9 mouse cellular contexts compared by ENCODE assay signal in genomic region chr7:70823020-70823419, GRCm38 (mm10).
DNase-seq lines count a peak whose midpoint lies in the region; ATAC-seq lines count a peak whose summit lies in the region.
"Had no signal": no experiment of that assay in that cellular context is flagged by ENCODE, and none has a peak within 500 bp of the region (broad histone marks: within the 10 kb centered on the region; RNA-seq: fewer than 3 reads in every experiment).

No protein-coding gene starts in this region.

- H3K27me3 ChIP-seq in hindbrain, embryonic 10.5 days (ENCODE audit: insufficient read depth, poor library complexity, severe bottlenecking) = no peaks in the 10 kb centered on the region
- no peaks in the 10 kb centered on the region for H3K27me3 ChIP-seq in hindbrain, embryonic 11.5 days (ENCODE audit: control insufficient read depth, insufficient read depth, low read length)
- H3K27me3 ChIP-seq in embryonic facial prominence, embryonic 10.5 days (replicated peaks; ENCODE audit: low read depth, poor library complexity, severe bottlenecking) = no peaks in the 10 kb centered on the region; the same call in 1 of the 2 replicates
- no peaks in the 10 kb centered on the region; the same call in 1 of the 2 replicates for H3K27me3 ChIP-seq in hindbrain, embryonic 14.5 days (ENCODE audit: control insufficient read depth, insufficient read depth, low read length)
- peaks cover 14% of the 10 kb centered on the region for H3K27me3 ChIP-seq in limb, embryonic 10.5 days (ENCODE audit: low read depth, poor library complexity, severe bottlenecking)

- no peak for DNase-seq in hindbrain, embryonic 10.5 days (ENCODE audit: low spot score)
- no peak for DNase-seq in hindbrain, embryonic 11.5 days (ENCODE audit: low spot score)
- DNase-seq in embryonic facial prominence, embryonic 10.5 days (ENCODE audit: low spot score) = peak; percentile 60
- peak; percentile 38 for DNase-seq in hindbrain, embryonic 14.5 days (ENCODE audit: low spot score)
- DNase-seq in limb, embryonic 10.5 days (ENCODE audit: low spot score) = peak; percentile 34
- DNase-seq in layer of hippocampus, adult 11-12 months (ENCODE audit: low spot score) = no peak

- H3K36me3 ChIP-seq in hindbrain, embryonic 10.5 days = no peaks in the 10 kb centered on the region
- H3K36me3 ChIP-seq in hindbrain, embryonic 11.5 days (ENCODE audit: control insufficient read depth, insufficient read depth, low read length) = no peaks in the 10 kb centered on the region
- no peaks in the 10 kb centered on the region for H3K36me3 ChIP-seq in embryonic facial prominence, embryonic 10.5 days (replicated peaks)
- no peaks in the 10 kb centered on the region for H3K36me3 ChIP-seq in hindbrain, embryonic 14.5 days (replicated peaks; ENCODE audit: control insufficient read depth, insufficient read depth)
- no peaks in the 10 kb centered on the region for H3K36me3 ChIP-seq in limb, embryonic 10.5 days

- no peak overlapping the region for H3K4me2 ChIP-seq in hindbrain, embryonic 11.5 days (replicated peaks; ENCODE audit: low read depth, low read length)
- H3K4me2 ChIP-seq in hindbrain, embryonic 14.5 days (replicated peaks) = peak overlapping the region; percentile 25
- H3K4me2 ChIP-seq: liver, embryonic 11.5 days had no signal

- 0 out of 2 replicates have a peak overlapping the region, but pooled peaks have one; percentile 9 for H3K27ac ChIP-seq in hindbrain, embryonic 10.5 days
- no peak overlapping the region for H3K27ac ChIP-seq in hindbrain, embryonic 11.5 days (ENCODE audit: low read depth, low read length)
- H3K27ac ChIP-seq in embryonic facial prominence, embryonic 10.5 days (replicated peaks) = peak overlapping the region; percentile 51
- H3K27ac ChIP-seq in hindbrain, embryonic 14.5 days = no peak overlapping the region
- H3K27ac ChIP-seq in limb, embryonic 10.5 days = peak overlapping the region; percentile 61

- no peaks in the 10 kb centered on the region for H3K9me3 ChIP-seq in hindbrain, embryonic 10.5 days
- no peaks in the 10 kb centered on the region for H3K9me3 ChIP-seq in hindbrain, embryonic 11.5 days (ENCODE audit: control insufficient read depth, low read length)
- H3K9me3 ChIP-seq in embryonic facial prominence, embryonic 10.5 days = no peaks in the 10 kb centered on the region
- no peaks in the 10 kb centered on the region for H3K9me3 ChIP-seq in hindbrain, embryonic 14.5 days (ENCODE audit: control insufficient read depth, low read length)
- no peaks in the 10 kb centered on the region for H3K9me3 ChIP-seq in limb, embryonic 10.5 days (replicated peaks)

- H3K4me3 ChIP-seq in hindbrain, embryonic 10.5 days = no peak overlapping the region
- no peak overlapping the region for H3K4me3 ChIP-seq in hindbrain, embryonic 11.5 days (ENCODE audit: low read depth, low read length)
- H3K4me3 ChIP-seq in embryonic facial prominence, embryonic 10.5 days = peak overlapping the region; percentile 28; the same call in 1 of the 2 replicates
- H3K4me3 ChIP-seq in hindbrain, embryonic 14.5 days (replicated peaks; ENCODE audit: low read length) = no peak overlapping the region
- peak overlapping the region; percentile 30 for H3K4me3 ChIP-seq in limb, embryonic 10.5 days

- WGBS in hindbrain, embryonic 10.5 days = 62% methylated on average over 11 of the region's 11 CpGs
- WGBS in hindbrain, embryonic 11.5 days = 58% methylated on average over 11 of the region's 11 CpGs
- WGBS in embryonic facial prominence, embryonic 10.5 days = 34% methylated on average over 11 of the region's 11 CpGs
- 44% methylated on average over 11 of the region's 11 CpGs for WGBS in hindbrain, embryonic 14.5 days
- 24% methylated on average over 11 of the region's 11 CpGs for WGBS in limb, embryonic 10.5 days

- no peak for ATAC-seq in hindbrain, embryonic 11.5 days (ENCODE audit: low FRiP score)
- ATAC-seq in hindbrain, embryonic 14.5 days (ENCODE audit: low FRiP score) = no peak
- no peak for ATAC-seq in megakaryocyte, adult 5-6 weeks (ENCODE audit: poor library complexity, severe bottlenecking)
- no peak for ATAC-seq in inflammation-experienced regulatory T-cells, adult 6 months

- H3K4me1 ChIP-seq in hindbrain, embryonic 10.5 days (replicated peaks) = peaks cover 10% of the 10 kb centered on the region
- H3K4me1 ChIP-seq in hindbrain, embryonic 11.5 days (replicated peaks; ENCODE audit: control insufficient read depth, insufficient read depth, low read length) = no peaks in the 10 kb centered on the region
- peaks cover 26% of the 10 kb centered on the region for H3K4me1 ChIP-seq in embryonic facial prominence, embryonic 10.5 days
- H3K4me1 ChIP-seq in hindbrain, embryonic 14.5 days (replicated peaks; ENCODE audit: control insufficient read depth, insufficient read depth, low read length) = no peaks in the 10 kb centered on the region; the same call in 1 of the 2 replicates
- H3K4me1 ChIP-seq in limb, embryonic 10.5 days = peaks cover 19% of the 10 kb centered on the region

- no peak overlapping the region for H3K9ac ChIP-seq in hindbrain, embryonic 11.5 days (ENCODE audit: low read depth, low read length)
- H3K9ac ChIP-seq in hindbrain, embryonic 14.5 days = no peak overlapping the region

Comparison
In these comparisons a context has a peak if more than half of its experiments do, and no peak if none do; other contexts are left out.
1. DNase-seq: peak in embryonic facial prominence, embryonic 10.5 days (single experiment), hindbrain, embryonic 14.5 days (single experiment) and limb, embryonic 10.5 days (single experiment); none in hindbrain, embryonic 10.5 days (single experiment), hindbrain, embryonic 11.5 days (single experiment) and layer of hippocampus, adult 11-12 months (single experiment).
2. H3K27ac ChIP-seq: peak in hindbrain, embryonic 10.5 days (single experiment), embryonic facial prominence, embryonic 10.5 days (single experiment) and limb, embryonic 10.5 days (single experiment); none in hindbrain, embryonic 11.5 days (single experiment) and hindbrain, embryonic 14.5 days (single experiment).
3. H3K4me3 ChIP-seq: peak in embryonic facial prominence, embryonic 10.5 days (single experiment) and limb, embryonic 10.5 days (single experiment); none in hindbrain, embryonic 10.5 days (single experiment), hindbrain, embryonic 11.5 days (single experiment) and hindbrain, embryonic 14.5 days (single experiment).